Mouse (Mus musculus) naive thymus-derived CD4-positive, alpha-beta T cell, adult 2 months (primary cell): ENCODE measurements around the gene Prm1.
A peak's percentile ranks its signal among the peaks of the same experiment; 100 is the strongest.

Experiments used
- DNase-seq: peaks from one replicate; pipeline ENCODE4 v3.0.0-alpha.2; 2011; ENCODE audit warnings: low read depth

Prm1 gene

DNA sequence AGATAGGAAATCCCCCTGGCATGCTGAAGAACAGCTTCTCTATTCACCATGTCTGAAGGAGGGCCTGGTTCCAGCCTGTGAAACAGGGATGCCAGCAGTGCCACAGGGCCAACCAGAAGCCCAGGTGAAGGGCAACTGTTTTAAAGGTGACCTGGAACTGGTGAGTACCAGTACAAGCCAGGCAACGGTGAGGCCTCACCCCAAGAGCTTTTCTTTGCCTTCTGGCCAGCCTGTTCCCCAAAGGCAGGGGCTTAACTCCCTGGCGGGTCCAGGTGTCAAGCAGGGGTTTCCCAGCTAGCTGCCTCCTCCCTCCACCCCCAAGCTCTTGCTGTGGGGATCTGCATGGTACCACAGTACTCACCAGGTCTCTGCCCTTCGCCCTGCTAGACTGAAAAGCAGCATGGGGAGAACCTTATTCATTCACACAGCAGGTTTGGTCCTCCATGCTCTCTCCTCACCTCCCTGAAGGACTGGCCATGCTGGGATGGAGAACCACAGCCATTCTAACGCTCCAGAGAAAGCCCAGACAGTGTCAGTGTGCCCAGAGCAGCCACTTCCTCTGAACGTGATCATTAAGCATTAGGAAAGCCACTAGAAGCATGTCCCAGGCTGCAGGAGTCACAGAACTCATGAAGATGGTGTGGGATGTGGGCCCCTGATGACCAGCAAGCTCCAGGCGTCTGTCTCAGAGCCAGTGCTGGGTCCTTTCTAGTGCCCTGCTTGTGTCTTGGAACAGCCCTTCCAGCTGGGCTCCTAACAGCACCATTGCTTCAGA, 23.1 kb downstream of the Prm1 start:
- DNase-seq: peak; percentile 42

DNA sequence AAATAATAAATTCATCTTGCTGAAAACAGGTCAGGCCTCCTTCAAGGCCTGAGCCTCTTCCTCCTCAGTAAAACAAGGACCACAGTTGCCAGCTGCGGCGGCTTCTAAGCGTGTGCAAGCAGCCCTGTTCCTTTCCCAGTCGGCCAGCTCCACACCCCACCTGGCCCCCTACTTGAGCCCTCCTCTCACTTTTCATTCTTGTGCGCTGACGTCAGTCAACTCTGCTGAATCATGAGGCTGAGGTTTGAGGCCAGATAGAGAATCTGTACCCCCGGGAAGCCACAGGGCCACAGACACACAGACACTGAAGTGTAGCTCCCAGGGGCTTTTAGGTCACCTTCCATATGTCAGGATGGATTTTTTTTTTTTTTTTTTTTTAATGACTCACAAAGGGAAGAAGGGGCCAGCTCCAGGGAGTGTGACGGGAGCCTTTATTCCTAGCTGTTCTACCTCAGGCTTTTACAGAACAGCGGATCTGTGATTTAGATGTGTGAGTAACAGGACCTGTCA, 23.7 kb downstream of the Prm1 start:
- DNase-seq: peak; percentile 60

- no peak for DNase-seq
Observed at GRCm38 (mm10) chr16:10780631-10781120, 25.0 kb downstream of the Prm1 start.

DNA sequence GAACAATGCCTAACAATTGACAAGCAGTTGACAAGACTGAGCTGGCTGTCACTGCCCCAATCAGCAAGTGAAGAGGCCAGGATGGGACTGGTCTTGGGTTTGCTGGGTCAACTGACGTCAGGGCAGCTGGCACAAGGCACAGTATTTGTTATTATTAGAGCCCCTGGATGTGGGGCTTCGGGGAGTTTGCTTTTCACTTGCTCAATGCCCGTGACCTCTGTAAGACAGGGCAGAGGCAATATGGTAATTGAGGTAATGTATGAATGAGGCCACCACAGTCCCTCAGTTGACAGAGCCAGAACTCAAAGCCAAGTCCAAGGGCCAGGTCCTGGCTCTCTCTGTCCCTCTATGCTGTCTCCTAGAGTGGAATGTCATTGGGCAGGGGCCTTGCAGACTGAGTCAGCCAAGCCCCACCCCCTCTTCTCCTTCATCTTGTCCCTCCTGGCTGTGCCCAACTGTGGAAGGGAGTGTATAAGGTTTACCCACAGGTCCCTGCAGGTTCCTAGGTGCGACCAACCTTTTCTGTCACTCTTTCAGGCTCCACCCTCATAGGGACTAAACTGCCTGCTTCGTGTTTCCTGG, 28.0 kb downstream of the Prm1 start:
- no peak for DNase-seq

DNA sequence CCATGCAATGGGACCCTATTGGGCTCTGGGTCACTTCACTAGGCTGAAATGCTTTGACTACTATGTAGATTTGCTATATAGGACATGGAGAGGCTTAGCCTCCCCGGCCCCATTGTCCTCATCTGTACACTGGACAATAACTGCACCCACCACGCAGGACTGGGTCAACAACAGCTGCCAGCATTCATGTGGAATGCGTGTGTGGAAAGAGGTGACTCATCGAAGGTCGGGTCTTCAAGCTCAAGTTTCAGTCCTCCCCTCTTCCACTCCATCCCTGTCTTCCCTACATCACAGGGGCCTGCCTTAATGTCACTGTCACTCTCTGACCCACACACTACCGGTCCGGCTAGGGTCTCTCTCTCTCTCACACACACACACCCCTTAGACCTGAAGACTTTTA, 29.3 kb downstream of the Prm1 start:
- no peak for DNase-seq

DNA sequence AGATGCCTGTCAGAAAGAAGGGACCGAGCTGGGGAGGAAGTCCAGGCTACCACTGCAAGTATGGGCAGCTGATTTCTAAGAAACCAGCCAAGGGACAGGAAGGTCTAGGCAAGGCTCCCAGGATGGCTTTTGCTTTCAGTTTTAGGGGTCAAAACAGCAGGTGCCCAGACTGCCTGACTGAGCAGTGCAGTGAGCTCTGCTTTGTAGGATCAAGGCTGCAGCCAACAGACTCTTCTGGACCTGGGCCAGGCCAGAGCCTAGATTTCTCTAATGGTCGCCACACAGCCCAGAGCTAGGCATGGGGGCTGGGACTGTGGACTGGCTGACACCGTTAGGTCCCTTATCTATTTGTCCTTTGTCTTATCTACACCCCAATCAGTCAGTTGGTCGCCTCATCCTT, 30.9 kb downstream of the Prm1 start:
- DNase-seq: peak; percentile 42

- DNase-seq: peak; percentile 37
Observed at GRCm38 (mm10) chr16:10773543-10773942, 32.1 kb downstream of the Prm1 start.

DNA sequence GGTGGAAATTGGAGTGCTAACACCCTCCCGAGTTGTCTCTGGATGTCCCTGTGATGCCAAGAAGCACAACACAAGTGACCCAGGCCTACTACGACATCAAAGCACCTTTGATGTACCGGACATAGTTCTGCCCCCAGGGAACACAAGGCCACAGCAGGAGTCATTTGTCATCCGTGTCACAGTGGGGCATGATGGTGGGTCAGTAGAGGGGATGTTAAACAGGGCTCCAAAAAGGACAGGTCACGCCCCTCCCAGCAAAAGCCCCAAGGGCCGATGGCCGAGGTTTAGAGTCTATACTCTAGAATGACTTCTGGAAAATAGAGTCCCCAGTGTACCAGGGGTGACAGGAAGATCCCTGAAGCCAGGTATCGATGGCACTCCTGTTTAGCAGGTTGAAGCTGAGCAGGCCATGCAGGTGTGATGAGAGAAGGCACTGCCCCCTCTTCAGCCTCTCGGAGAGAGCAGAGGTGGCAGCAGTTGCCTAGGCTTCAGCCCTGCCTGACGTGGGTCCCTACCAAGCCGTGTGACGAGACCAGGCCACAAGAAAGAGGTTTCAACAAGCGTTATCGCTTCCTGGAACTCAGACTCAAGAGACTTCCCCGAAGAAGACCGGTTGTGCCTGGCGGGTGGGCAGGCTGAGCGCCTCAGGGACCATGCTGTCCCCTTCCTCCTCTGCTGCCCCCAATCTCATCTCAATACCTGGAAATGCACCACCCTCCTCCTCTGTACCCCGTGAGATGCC, 33.7 kb downstream of the Prm1 start:
- peak; percentile 93 for DNase-seq

- DNase-seq: peak; percentile 56
Observed at GRCm38 (mm10) chr16:10770531-10771325, 34.9 kb downstream of the Prm1 start.

DNA sequence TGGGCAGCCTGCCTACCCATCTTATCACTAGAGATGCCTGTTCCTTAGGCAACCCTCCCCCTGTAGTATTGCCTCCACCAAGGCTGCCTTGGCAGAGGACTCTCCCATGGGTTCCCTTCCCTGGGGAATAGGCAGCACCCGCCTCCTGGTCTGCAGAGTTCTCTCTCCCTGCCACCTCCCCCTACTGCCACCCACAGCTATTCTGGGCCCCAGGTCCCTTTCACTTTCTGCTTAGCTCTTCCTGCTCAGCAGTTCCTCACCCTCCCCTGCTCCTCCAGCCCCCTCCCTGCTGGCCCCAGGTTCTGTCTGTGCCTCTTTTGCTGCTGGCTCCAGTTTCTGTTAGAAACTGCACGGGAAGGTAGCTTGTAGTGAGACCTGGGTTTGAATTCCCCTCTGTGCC, 36.0 kb downstream of the Prm1 start:
- DNase-seq: peak; percentile 76

GRCm38 (mm10) chr16:10768821-10769220, 36.8 kb downstream of the Prm1 start:
- peak; percentile 41 for DNase-seq

- peak; percentile 93 for DNase-seq
Observed at GRCm38 (mm10) chr16:10767158-10767557, 38.5 kb downstream of the Prm1 start.

DNA sequence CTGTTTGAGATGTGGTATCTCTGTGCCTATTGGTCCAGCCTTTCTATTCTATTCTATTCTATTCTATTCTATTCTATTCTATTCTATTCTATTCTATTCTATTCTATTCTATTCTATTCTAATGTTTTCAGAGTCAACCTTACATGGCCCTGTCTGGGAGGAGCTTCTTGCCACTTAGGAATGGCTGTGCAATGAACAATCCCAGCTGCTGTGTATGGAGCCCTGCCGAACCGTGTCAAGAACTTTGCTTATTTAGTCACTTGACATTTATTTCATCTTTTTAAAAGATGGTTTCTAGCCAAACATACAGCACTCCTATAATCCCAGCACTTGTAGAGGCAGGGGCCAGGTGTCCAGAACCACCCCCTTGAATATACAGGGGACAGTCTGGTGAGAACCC, 41.3 kb downstream of the Prm1 start:
- DNase-seq: no peak

DNA sequence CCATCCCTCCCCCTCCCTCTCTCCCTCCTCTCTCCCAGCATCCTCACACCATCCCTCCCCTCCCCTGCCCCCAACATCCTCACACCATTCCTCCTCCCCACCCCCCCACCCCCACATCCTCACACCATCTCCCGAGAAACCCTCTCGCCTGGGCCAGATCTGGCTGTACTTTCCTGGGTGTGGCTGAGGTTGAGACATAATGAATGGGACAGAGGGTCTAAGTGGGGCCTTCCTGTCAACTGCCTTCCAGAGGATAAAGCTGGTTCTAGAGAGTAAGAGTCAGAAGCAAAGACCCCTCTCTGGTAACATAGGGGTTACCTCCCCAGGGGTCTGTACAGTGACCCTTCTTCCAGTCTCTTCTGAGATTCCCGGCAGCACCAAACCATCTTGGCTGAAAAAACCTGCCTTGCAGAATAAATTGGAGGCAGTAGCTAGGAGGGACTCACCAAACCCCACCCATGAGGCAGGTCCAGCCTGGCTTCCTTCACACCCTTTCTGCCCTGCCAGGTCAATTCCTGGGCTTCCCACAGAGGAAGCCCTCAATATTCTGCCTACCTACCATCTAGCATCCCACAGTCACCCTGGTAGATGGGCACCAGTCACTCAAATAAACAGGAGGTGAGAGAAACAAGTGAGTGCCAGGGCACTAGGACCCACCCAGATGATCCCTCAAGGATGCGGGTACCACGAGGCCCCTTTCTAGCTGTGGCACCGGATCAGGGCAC, 41.9 kb downstream of the Prm1 start:
- DNase-seq: no peak

DNA sequence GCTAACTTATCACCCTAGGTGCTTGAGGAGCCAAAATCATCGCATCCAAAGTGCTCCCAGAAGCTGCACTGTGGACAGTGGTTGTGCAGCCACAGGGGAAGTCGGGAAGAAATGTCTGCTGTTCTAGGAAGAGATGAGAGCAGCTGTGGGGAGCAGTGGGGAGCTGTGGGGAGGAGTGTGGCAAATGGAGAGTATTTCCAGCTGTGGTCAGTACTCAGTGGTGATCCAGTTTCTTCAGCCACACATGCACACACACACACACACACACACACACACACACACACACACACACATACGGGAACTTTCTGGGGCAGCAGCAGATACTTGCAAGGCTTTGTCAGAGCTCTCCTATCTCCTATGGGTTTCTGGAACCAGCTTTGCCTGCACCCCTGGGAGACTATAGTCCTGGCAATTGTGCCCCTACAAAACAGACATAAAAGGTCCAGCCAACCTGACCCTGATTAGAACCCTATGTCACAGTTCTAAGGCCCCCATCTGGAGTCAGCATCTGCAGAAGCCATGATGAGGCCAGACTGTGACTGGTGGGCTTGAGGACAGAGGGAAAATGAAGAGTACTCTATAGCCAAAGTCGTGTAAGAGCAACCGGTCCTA, 43.0 kb downstream of the Prm1 start:
- DNase-seq: no peak

- DNase-seq: no peak
Observed at GRCm38 (mm10) chr16:10761182-10761581, 44.5 kb downstream of the Prm1 start.

GRCm38 (mm10) chr16:10756168-10756567, 49.5 kb downstream of the Prm1 start:
- no peak for DNase-seq

- DNase-seq: no peak
Observed at GRCm38 (mm10) chr16:10754521-10755296, 50.9 kb downstream of the Prm1 start.

GRCm38 (mm10) chr16:10749824-10750223, 55.8 kb downstream of the Prm1 start:
- no peak for DNase-seq

DNA sequence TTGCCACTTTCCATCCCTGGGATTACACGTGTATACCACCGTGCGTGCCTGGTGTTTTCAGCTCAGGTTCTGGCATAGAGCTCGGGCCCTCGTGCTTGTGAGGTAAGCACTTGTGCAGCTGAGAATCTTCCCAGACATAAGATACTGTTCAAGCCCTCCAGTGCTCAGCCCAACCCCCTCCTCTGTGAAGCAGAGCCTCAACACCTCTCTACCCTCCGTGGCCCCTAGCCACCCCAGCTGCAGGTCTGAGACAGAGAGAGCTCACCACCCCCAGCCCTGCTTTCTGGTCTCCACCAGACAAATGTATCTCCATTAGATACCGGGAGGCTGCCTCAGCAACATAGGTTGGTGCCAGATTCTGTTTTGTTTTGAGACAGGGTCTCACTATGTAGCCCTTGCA, 56.4 kb downstream of the Prm1 start:
- DNase-seq: no peak
